Mouse (Mus musculus): ENCODE measurements around the gene Sdk1. TPM values are rescaled to one million over a fixed set of nuclear protein-coding genes. Genes with fewer than 3 reads are reported as not detected.

Gene Sdk1
- polyA plus RNA-seq, 1 experiment from 2014 or later, result 1.9 TPM

DNA sequence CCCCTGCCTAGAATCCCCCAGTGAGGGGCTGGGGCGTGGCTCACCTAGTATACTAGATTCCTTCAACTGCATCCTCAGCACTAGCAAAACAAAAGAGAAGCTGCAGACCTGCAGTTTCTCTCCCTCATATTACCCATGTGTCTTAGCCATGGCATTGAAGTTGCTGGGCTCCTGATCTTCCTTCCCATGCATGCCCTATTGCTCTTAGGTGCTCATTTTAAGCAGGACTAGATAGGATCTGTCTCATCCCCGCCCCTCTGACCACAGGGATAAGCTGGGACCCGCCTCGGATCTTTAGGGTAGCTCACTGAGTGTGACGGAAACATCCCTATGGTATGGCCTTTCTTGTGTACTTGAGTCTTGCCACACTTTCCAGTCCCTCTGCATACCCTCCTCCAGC, 947.5 kb downstream of the Sdk1 start:
- Histone ChIP-seq H3K27me3 (no peaks in the 10 kb centered on the region), H3K4me2 (no peak overlapping the region), H3K27ac (no peak overlapping the region), H3K4me3 (no peak overlapping the region), H3K36me3 (no peaks in the 10 kb centered on the region), H3K4me1 (peaks cover 2% of the 10 kb centered on the region; the same call in 1 of the 2 replicates), H3K9ac (no peak overlapping the region), H3K9me3 (no peaks in the 10 kb centered on the region)
- 93% methylated on average over 5 of the region's 5 CpGs for WGBS
- ATAC-seq (ENCODE audit: insufficient number of reproducible peaks, low FRiP score, low TSS enrichment, low read depth), result no peak

DNA sequence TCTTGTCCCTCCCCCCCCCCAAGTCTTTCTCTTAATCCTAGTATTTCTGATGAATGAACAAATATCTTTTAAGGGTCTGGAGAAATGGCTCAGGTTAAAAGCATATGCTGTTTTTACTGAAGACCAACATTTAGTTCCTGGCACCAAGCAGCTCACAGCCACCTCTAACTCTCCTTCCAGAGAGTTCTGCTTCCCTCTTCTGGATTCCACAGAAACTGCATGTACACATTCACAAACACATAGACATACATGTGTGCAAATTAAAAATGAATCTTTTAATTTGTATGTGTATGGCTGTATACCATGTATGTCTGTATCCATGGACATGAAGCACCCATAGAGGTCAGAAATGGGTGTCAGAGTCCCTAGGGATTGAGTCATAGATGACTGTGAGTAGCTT, 968.6 kb downstream of the Sdk1 start:
- no peak for ATAC-seq (ENCODE audit: insufficient number of reproducible peaks, low FRiP score, low TSS enrichment, low read depth)
- peaks cover 2% of the 10 kb centered on the region; the same call in 1 of the 2 replicates for H3K4me1 ChIP-seq
- H3K9me3 ChIP-seq, result no peaks in the 10 kb centered on the region
- no peak overlapping the region for H3K4me3 ChIP-seq
- no peak overlapping the region for H3K9ac ChIP-seq
- H3K27ac ChIP-seq, result no peak overlapping the region
- H3K27me3 ChIP-seq, result no peaks in the 10 kb centered on the region
- no peak overlapping the region for H3K4me2 ChIP-seq
- no peaks in the 10 kb centered on the region for H3K36me3 ChIP-seq

DNA sequence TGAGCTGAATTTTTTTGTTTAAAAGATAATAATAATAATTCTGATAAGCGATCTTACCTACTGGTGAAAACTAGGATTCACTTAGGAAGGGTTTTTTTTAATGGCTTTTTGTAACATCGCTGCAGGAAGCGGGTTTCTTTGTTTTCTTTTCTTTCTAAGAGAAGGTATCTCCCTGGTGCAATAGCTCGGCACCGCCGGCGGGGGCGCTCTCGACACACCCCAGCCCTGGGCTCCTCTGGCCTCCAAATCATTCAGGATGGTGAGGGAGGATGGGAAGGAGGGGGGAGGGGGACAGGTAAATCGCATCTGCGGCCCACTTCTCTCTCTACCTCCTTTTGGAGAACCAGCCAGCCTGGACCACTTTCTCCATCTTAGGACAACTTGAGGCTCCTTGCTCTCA, 971.0 kb downstream of the Sdk1 start:
- WGBS, result 56% methylated on average over 11 of the region's 11 CpGs
- ATAC-seq (ENCODE audit: insufficient number of reproducible peaks, low FRiP score, low TSS enrichment, low read depth), result no peak
- H3K27ac ChIP-seq, result no peak overlapping the region
- H3K36me3 ChIP-seq, result no peaks in the 10 kb centered on the region
- no peaks in the 10 kb centered on the region for H3K9me3 ChIP-seq
- H3K4me3 ChIP-seq, result no peak overlapping the region
- no peak overlapping the region for H3K4me2 ChIP-seq
- H3K9ac ChIP-seq, result no peak overlapping the region
- peaks cover 3% of the 10 kb centered on the region; the same call in 1 of the 2 replicates for H3K4me1 ChIP-seq
- H3K27me3 ChIP-seq, result no peaks in the 10 kb centered on the region

DNA sequence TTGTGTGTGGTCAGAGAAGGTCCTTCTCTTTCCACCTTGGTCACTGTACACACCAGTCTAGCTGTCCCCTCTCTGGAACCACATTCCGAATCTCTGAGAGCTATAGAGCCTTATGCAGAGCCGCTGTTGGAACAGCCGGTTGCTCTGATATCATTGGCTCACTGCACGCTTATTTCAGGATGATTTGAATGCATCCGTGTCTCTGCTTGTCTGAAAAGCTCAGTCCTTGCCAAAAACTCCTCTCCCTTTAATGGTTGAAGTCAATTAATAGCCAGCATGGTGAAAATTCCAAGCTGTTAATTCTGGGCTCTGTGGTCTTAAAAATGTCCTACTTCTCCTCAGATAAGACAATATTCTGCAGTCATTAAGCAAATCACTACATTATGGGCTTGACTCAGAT, 974.7 kb downstream of the Sdk1 start:
- H3K36me3 ChIP-seq, result no peaks in the 10 kb centered on the region
- no peak overlapping the region for H3K4me2 ChIP-seq
- no peak for ATAC-seq (ENCODE audit: insufficient number of reproducible peaks, low FRiP score, low TSS enrichment, low read depth)
- H3K4me1 ChIP-seq, result peaks cover 3% of the 10 kb centered on the region; the same call in 1 of the 2 replicates
- H3K9me3 ChIP-seq, result no peaks in the 10 kb centered on the region
- no peak overlapping the region for H3K4me3 ChIP-seq
- H3K27ac ChIP-seq, result no peak overlapping the region
- no peak overlapping the region for H3K9ac ChIP-seq
- H3K27me3 ChIP-seq, result no peaks in the 10 kb centered on the region
- WGBS, result 52% methylated on average over 5 of the region's 5 CpGs

DNA sequence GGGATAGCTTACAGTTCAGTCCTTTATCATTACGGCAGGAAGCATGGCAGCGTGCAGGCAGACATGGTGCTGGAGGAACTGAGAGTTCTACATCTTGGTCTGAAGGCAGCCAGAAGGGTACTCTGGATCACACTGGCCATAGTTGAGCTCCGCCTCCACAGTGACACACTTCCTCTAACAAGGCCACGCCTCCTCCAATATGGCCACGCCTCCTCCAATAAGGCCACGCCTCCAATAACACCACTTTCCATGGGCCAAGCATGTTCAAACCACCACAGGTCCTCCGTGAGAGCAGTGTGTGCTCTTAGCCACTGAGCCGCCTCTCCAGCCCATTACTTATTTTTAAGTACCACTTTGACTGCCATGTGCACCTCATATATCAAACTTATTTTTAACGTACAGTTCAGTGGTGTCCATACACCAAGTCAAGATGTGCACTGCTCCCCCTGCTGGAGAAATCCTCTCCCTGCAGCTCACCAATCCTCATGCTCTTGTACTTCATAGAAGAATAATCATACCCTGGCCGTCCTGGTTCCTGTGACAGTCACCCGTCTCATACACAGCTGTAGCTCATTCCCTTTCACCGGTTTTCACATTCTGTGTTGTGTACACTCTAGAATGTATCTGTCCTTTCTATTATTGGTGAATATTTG, 979.7 kb downstream of the Sdk1 start:
- H3K36me3 ChIP-seq, result no peaks in the 10 kb centered on the region
- no peak overlapping the region for H3K9ac ChIP-seq
- ATAC-seq (ENCODE audit: insufficient number of reproducible peaks, low FRiP score, low TSS enrichment, low read depth), result no peak
- 90% methylated on average over 12 of the region's 12 CpGs for WGBS
- no peak overlapping the region for H3K27ac ChIP-seq
- no peaks in the 10 kb centered on the region for H3K4me1 ChIP-seq
- H3K9me3 ChIP-seq, result no peaks in the 10 kb centered on the region
- H3K4me3 ChIP-seq, result no peak overlapping the region
- H3K27me3 ChIP-seq, result no peaks in the 10 kb centered on the region
- H3K4me2 ChIP-seq, result no peak overlapping the region

DNA sequence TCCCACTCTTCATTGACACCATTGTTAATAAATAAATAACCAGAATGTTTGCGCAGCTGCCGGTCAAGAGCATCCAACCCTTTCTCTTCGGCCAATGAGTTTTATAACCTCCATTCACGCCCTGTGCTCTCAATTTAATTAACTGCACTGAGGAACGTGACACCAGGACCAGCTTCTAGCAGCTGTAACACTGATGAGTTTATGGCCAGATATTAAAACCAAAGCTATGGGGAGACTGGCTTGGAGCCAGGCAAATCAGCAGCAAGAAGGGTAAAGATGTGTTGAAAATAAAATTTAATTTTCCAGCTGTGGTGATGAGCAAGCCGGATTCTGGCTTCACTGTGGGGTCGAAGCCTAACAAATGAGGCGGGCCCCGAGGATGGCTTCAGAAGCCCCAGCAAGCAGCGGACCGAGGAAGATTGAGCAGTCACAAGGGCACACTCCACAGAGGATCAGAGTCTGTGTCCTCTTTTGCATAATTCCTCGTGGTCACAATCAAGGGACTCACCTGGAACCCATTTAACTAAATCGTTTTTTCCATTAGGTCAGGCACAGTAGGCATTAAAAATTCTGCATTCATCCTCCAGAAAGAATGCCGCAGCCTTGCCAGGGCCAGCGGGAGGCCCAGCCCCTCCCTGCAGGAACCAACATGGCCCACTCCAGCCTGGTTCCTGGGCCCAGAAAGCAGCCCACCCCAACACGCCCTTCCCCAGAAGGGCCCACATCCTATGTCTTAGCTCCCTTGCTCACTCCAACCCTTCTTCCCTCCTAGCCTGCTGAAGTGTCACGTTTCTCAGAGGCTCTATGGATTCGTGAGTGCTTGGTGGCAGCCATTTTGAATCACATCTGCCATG, 987.9 kb downstream of the Sdk1 start:
- WGBS, result 53% methylated on average over 18 of the region's 18 CpGs
- H3K27ac ChIP-seq, result no peak overlapping the region
- no peak overlapping the region for H3K4me2 ChIP-seq
- H3K27me3 ChIP-seq, result no peaks in the 10 kb centered on the region
- ATAC-seq (ENCODE audit: insufficient number of reproducible peaks, low FRiP score, low TSS enrichment, low read depth), result no peak
- H3K36me3 ChIP-seq, result no peaks in the 10 kb centered on the region
- no peaks in the 10 kb centered on the region for H3K9me3 ChIP-seq
- H3K4me3 ChIP-seq, result no peak overlapping the region
- 0 out of 2 replicates have a peak, but pooled peaks cover 6% of the 10 kb centered on the region for H3K4me1 ChIP-seq
- H3K9ac ChIP-seq, result no peak overlapping the region

DNA sequence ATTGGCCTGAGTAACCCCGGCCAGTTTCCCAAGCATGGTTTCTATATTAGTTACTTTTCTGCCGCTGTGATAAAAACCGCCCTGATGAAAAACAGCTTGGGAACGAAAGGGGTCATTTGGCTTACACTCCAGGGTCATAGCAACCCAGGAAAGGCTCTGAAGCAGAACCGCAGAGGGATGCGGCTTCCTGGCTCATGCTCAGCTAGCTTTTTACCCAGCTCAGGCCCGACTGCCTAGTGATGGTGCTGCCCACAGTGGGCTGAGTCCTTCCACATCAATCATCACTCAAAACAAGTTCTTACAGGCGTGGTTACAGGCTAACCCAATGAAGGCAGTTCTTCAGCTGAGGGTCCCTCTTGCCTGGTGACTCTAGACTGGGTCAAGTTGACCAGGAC, 988.5 kb downstream of the Sdk1 start:
- Histone ChIP-seq H3K4me1 (0 out of 2 replicates have a peak, but pooled peaks cover 6% of the 10 kb centered on the region), H3K27ac (no peak overlapping the region), H3K4me3 (no peak overlapping the region), H3K4me2 (no peak overlapping the region), H3K9ac (no peak overlapping the region), H3K9me3 (no peaks in the 10 kb centered on the region), H3K36me3 (no peaks in the 10 kb centered on the region), H3K27me3 (no peaks in the 10 kb centered on the region)
- no peak for ATAC-seq (ENCODE audit: insufficient number of reproducible peaks, low FRiP score, low TSS enrichment, low read depth)
- 71% methylated on average over 8 of the region's 8 CpGs for WGBS

DNA sequence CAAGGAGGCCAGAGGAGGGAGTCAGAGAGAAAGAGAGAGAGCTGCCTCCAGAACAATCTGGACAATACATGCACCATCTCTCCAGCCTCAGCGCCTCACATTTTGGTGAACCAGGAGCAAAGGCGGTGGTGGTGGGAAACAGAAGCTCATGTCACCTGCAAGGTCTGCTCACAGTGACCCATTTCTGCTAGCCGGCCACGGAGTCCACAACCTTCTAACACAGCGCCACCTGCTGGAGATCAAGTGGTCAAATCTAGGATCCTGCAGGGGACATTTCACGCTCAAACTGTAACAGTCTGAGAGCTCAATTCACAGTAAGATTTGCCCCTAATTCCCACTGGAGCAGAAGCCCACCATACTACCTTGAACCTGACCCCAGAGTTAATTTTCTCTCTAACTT, 999.0 kb downstream of the Sdk1 start:
- ATAC-seq (ENCODE audit: insufficient number of reproducible peaks, low FRiP score, low TSS enrichment, low read depth), result no peak
- Histone ChIP-seq H3K27me3 (no peaks in the 10 kb centered on the region), H3K27ac (no peak overlapping the region), H3K9me3 (no peaks in the 10 kb centered on the region), H3K4me3 (no peak overlapping the region), H3K9ac (no peak overlapping the region), H3K4me1 (no peaks in the 10 kb centered on the region), H3K36me3 (no peaks in the 10 kb centered on the region), H3K4me2 (no peak overlapping the region)
- WGBS, result 93% methylated on average over 6 of the region's 6 CpGs

DNA sequence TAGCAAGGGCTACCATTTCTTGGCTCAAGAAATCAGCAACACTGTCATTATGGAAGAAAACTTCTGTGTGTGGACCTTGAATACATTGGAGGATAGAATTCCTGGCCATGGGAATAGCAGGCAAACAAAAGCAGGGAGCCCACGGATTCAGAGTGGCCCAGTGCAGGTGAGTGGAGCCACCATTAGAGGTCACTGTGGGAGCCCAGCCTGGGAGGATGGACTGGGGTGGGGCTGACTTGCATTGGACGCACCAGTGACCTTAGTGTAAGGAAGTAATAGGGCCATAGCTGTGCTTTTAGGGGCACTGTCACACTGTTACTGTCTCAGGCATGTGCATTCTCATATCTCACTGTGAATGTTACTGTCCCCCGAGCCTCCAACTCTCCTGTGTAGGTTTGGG, 1001.3 kb downstream of the Sdk1 start:
- Histone ChIP-seq H3K9me3 (no peaks in the 10 kb centered on the region), H3K27ac (no peak overlapping the region), H3K4me3 (no peak overlapping the region), H3K36me3 (no peaks in the 10 kb centered on the region), H3K27me3 (no peaks in the 10 kb centered on the region), H3K4me2 (no peak overlapping the region), H3K4me1 (no peaks in the 10 kb centered on the region), H3K9ac (no peak overlapping the region)
- ATAC-seq (ENCODE audit: insufficient number of reproducible peaks, low FRiP score, low TSS enrichment, low read depth), result no peak
- 38% methylated on average over 3 of the region's 3 CpGs for WGBS

DNA sequence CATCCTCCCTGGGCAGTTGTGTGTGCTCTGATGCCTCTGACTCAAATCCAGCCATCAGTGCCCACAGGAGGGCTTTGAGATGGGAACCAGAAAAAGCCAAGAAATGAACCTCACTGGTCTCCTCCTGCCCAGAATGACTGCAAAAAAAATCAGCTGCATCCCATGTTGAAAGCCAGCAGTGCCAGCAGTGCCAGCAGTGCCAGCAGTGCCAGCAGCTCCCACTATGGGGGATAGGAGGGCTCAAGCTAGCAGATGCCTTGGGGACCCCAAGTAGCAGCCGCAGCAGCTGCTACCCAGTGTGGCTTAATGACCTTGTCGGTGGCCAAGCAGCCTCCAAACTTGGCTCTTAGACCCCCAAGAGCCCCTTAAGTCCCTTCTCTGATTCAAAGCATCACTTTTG, 1001.8 kb downstream of the Sdk1 start:
- Histone ChIP-seq H3K27ac (no peak overlapping the region), H3K36me3 (no peaks in the 10 kb centered on the region), H3K9ac (no peak overlapping the region), H3K4me1 (no peaks in the 10 kb centered on the region), H3K9me3 (no peaks in the 10 kb centered on the region), H3K27me3 (no peaks in the 10 kb centered on the region), H3K4me3 (no peak overlapping the region), H3K4me2 (no peak overlapping the region)
- no peak for ATAC-seq (ENCODE audit: insufficient number of reproducible peaks, low FRiP score, low TSS enrichment, low read depth)
- 90% methylated on average over 2 of the region's 2 CpGs for WGBS

DNA sequence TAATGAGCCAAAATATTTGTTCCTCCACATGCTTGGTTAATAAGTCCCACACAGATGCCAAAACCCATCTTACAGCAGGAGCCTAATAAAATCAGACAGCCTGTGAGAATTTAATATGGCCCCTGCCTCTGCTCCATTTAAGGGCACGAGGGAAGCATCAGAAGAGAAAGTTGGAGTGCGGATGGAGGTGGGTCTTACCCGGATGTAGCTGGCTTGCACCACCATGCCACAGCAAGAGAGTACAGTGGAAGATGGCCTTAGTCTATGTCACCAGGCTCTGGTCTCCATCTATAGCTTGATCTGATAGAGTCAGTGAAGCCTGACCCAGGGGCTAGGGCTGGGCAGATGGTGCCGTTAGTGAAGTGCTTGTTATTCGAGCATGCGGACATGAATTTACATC, 1014.9 kb downstream of the Sdk1 start:
- Histone ChIP-seq H3K9me3 (no peaks in the 10 kb centered on the region), H3K36me3 (no peaks in the 10 kb centered on the region), H3K4me2 (no peak overlapping the region), H3K4me1 (no peaks in the 10 kb centered on the region), H3K4me3 (no peak overlapping the region), H3K27me3 (no peaks in the 10 kb centered on the region), H3K27ac (no peak overlapping the region), H3K9ac (no peak overlapping the region)
- WGBS, result 53% methylated on average over 6 of the region's 6 CpGs
- ATAC-seq (ENCODE audit: insufficient number of reproducible peaks, low FRiP score, low TSS enrichment, low read depth), result no peak

DNA sequence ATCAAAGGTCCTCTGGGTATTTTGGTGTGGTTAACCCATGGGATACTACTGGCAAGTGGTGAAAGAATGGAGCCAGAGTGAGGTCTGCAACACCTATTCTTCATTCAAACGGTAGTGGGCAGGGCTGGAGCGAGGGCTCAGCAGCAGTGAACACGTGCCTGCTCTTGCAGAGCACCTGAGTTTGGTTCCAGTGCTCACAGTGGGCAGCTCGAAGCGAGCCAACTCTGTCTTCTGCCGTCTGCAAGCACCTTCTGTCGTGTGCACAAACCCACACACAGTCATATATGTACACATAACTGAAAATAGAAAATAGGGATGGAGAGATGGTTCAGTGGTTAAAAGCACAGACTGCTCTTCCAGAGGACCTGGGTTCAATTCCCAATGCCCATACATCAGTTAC, 1017.4 kb downstream of the Sdk1 start:
- ATAC-seq (ENCODE audit: insufficient number of reproducible peaks, low FRiP score, low TSS enrichment, low read depth), result no peak
- Histone ChIP-seq H3K4me2 (no peak overlapping the region), H3K27me3 (no peaks in the 10 kb centered on the region), H3K9ac (no peak overlapping the region), H3K36me3 (no peaks in the 10 kb centered on the region), H3K27ac (no peak overlapping the region), H3K4me1 (no peaks in the 10 kb centered on the region), H3K4me3 (no peak overlapping the region), H3K9me3 (no peaks in the 10 kb centered on the region)
- WGBS, result 83% methylated on average over 7 of the region's 7 CpGs

Measured in limb, embryonic 15.5 days (tissue).